Mouse (Mus musculus): ENCODE data around the gene Map4.
A peak's percentile ranks its signal among the peaks of the same experiment; 100 is the strongest.
"Not testable (repeated sequence)": the region's sequence is repeated elsewhere in the genome, so short reads cannot be mapped to it uniquely, and the experiment has no call there.

Map4 gene

DNA sequence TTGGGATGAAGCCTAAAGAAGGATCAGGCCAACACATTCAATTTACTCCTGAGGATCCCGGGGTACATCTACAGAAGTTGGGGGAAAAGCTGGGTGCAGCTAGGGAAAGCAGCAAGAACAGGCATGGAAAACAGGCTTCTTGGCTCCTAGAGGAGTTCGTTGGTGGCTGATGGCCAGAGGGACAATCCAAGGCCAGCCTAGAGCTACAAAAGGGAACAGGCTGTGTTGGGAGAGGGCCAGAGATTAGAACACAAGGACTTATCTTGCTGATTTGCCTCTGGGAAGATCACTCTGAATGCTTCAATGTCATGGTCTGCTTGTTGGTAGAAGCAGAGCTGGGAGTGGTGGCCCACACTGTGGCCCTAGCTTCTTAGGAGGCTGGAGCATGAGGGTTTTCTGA, 13.3 kb upstream of the Map4 start:
- no peak for DNase-seq (ENCODE audit: low read depth, low spot score)

DNA sequence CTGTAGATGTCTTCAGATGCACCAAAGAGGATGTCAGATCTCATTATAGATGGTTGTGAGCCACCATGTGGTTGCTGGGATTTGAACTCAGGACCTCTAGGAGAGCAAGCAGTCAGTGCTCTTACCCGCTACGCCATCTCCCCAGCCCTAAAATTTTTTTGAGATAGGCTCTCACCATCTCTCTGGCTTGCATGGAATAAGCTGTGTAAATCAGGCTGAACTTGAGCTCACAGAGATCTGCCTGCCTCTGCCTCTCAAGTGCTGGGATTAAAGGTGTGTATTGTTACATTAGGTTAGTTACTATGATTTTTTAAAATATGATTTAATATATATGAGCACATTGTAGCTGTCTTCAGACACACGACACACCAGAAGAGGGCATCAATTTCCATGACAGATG, 2.1 kb upstream of the Map4 start:
- DNase-seq (ENCODE audit: low read depth, low spot score) = no peak

DNA sequence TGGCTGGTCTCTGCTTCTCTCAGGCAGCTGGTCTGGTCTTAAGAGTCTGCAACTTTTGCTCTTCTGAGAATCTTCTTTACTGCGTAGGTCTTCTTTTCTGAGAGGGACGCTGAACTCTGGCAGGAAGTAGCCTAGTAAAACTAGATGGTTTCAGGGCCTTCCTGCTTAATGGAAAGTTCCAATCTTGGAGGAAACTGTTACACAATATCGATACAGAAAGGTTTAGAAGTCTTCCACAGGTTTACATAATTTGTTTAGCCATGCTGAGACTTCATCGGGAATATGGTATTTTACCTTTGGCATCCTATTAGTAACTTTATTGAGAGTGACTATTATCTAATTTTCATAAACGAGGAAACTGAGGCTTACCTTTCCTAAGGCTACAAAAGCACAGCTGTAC, 1.2 kb upstream of the Map4 start:
- no peak for DNase-seq (ENCODE audit: low read depth, low spot score)

DNA sequence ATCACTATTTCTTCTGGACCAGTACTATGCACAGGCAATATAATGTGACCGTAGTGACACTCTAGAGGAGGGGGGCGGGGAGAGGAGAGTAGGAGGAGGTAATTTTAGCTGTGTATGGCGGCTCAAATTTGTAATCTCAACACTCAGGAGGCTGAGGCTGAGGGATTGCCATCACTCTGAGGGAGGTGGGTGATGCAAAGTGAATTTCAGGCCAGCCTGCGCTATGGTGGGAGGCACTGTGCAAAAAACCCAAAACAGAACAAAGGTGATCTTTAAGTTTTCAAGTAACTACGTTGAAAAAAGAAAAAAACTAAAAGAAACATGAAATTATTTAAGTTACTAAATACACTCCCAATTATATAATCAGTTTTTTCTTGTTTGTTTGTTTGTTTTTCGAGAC, 508 bp upstream of the Map4 start:
- no peak for DNase-seq (ENCODE audit: low read depth, low spot score)

DNA sequence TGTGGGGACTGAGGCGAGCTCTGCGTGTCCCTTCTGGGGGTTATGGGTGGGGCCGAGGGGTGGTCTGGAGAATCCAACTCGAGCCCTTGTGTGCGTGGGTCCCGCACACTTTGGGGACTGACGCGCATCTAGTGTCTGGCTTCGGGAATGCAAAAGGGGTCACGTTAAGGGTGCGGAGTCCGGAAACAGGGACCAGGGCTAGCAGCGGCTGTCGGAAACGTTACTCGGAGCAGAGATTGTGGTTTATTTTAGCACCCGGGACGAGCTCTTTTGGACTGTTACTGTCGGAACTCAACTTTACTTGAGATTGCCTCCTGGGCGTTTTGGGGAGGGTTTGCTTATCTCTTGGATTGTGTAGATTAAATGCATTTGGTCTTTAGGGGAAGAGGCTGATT, 1.1 kb downstream of the Map4 start:
- DNase-seq (ENCODE audit: low read depth, low spot score) = no peak

DNA sequence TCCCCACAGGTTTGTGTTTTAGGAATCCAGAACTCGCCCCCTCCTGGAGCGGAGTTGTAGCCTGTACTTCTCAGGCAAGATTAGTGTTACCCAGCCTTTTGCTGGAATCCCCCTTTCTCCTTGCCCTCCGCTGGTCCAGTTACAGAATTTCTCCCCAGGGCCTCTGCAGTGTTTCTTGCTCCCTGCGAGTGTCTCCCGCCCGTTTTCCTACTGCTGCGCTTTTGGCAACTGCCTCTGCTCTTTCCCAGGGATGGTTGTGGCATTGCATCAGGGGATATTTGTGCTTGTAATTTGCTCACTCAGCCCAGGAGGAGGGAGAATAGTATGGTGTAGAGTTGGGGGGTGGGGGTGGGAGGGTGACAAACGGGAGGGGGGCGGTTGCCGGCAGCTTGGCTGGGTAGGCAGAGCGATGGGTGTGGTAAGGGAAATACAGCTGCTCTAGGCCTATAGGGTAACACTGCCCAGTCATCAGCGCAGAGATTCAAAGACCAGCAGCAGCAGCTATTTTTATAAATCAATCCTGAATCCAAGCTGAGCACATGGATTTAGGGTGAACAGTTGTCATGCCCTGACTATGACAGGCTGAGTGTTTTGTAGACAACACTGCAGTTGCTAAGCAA, 1.6 kb downstream of the Map4 start:
- DNase-seq (ENCODE audit: low read depth, low spot score) = no peak

DNA sequence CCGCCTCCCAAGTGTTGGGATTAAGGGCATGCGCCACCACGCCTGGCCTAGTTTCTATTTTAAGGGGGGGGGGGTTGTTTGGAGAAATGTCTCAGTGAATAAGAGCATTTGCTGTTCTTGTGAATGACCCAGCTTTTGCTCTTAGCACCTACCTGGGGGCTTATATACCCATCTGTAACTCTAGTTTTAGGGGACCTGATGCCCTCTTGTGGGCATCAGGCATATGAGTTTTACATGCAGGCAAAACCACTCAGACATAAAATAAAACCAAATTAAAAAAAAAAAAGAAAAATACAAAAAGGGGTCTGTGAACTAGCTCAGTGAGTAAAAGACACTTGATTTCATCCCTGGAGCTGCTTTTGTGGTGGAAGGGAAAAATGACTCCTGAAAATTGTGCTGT, 8.1 kb downstream of the Map4 start:
- no peak for DNase-seq (ENCODE audit: low read depth, low spot score)

DNA sequence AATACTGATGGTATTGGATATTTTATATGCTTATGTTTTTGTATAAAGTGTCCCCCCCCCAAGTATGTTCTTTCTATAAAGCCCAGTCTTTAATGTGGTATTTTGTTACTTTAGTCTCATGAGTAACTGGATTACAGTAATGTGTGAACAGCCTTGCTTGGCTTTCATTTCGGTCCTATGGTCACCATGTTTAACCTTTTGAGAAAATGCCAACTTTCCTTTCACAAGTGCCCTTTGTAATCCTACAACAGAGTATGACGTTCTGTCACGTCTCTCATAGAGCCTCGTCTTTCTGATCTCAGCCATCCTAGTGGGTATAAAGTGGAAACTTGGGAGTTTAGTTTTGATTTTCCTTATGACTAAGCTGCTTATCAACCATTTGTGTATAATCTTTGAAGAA, 11.5 kb downstream of the Map4 start:
- no peak for DNase-seq (ENCODE audit: low read depth, low spot score)

DNA sequence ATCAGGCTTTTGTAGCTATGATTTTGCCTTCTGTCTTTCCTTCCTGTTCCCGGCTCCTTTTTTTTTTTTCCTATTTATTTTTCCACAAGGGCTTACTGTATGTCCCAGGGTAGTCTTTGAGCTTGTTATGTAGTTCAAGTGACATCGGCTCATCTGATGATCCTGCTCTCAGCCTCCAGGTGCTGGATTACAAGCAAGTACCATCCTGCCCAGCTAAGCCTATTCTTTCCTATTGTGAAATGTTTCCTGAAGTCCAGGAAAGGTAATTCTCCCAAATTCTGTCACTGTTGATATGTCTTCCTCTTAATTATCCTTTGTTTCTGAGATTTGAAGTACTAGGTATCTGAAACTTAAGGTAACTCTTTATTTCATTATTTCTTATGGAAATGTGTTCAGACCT, 13.5 kb downstream of the Map4 start:
- no peak for DNase-seq (ENCODE audit: low read depth, low spot score)

DNA sequence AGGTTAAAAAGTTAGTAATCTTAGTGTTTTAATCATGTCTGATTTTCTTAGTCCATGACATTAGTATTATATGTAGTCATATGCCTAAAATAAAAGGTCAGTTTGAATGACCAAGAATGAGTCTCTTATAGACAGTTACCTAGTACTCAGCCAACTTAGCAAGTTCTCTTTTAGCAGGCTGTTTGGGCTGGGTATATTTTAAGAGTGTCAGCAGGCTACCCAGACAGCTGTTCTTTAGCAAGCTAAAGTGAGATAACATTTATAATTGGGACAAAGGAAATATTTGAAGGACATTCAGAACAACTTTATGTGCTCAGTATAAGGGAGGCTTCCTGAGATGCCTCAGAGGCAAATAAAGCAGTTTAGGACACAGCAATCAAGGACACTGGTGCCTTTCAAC, 17.3 kb downstream of the Map4 start:
- no peak for DNase-seq (ENCODE audit: low read depth, low spot score)

DNA sequence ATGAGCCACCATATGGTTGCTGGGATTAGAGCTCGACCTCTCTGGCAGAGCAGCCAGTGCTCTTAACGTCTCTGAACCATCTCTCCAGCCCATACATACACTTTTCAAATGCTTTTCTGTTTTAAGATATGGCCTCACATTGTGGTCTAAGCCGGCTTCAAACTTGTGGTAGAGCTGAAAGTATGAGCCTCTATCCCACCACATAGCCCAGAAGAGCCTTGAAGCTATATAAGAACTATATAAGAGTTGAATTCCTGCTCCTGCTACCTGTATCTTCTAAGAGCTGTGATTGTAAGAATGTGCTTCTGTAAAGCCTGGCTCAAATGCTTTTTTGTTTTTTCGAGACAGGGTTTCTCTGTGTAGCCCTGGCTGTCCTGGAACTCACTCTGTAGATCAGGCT, 18.5 kb downstream of the Map4 start:
- no peak for DNase-seq (ENCODE audit: low read depth, low spot score)

DNA sequence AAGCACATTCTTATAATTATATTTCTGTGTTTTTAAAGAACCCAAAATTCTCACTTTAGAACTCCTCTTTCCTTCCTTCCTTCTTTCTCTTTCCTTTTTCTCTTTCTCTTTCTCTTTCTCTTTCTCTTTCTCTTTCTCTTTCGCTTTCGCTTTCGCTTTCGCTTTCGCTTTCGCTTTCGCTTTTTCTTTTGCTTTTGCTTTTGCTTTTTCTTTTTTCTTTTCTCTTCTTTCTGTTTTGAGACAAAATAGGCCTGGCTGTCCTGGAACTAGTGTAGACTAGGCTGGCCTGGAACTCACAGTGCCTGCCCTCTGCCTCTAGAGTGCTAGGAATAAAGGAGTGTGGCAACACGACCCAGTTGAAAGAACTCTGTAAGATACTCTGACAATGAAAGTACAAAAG, 22.3 kb downstream of the Map4 start:
- no peak for DNase-seq (ENCODE audit: low read depth, low spot score)

DNA sequence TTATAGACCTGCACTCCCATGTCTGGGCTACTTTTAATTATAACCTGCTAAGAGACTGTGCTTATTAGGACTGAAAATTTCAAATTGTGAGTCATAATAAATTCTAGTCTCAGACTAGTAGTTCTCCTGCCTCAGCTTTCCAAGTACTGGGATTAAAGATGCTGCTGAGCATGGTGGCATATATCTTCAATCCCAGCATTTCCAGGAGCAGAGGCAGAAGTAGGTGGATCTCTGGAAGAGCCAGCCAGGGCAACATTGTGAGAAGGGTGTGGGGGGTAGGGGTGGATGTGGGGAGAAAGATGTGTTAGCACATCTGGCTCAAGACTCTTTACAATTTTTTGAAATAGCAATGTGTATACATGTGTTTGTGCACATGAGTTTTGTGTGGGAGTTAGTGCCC, 23.4 kb downstream of the Map4 start:
- DNase-seq (ENCODE audit: low read depth, low spot score) = no peak

DNA sequence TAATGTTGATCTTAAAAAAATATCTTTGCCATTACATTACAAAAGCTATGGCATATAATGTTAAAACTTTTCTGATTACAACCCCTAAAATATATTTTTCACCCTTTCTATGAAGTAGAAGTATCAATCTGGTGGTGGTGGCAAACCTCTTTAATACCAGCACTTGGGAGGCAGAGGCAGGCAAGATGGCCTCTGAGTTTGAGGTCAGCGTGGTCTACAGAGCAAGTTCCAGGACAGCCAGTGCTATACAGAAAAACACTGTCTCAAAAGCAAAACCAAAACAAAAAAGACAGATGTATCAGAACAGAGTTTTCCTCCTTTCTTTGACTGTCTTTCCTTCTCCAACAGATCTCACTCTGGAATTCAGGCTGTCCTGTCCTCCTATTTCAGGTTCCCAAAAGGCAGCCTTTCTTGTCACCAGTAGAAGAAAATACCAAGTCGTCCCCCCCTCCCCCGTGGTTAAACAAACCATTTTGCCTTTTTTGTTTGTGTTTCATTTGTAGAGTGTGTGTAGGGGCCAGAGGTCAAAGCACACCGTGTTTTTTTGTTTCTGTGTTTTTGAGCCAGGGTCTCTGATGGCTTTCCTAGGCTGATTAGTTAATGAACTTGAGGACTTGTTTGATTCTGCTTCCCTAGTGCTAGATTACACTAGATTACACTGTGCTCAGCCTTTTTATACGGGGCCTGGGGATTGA, 28.3 kb downstream of the Map4 start:
- DNase-seq (ENCODE audit: low read depth, low spot score) = no peak

DNA sequence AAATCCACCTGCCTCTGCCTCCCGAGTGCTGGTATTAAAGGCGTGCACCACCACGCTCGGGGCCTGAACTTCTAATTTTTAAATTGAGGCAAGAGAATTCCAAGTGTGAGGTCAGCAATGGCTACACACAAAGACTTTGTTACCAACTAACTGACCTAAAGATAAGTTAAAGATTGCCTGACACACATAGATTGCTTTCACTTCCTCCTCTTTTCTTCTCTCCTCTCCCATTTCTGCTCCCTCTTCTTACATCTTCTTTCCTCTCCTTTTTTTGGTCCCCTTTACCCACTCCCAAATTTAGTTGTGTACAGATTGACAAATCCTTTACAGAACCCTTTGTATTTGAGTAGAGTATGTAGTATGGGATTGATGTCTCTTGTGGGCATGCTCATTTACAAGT, 29.3 kb downstream of the Map4 start:
- DNase-seq (ENCODE audit: low read depth, low spot score) = no peak

DNA sequence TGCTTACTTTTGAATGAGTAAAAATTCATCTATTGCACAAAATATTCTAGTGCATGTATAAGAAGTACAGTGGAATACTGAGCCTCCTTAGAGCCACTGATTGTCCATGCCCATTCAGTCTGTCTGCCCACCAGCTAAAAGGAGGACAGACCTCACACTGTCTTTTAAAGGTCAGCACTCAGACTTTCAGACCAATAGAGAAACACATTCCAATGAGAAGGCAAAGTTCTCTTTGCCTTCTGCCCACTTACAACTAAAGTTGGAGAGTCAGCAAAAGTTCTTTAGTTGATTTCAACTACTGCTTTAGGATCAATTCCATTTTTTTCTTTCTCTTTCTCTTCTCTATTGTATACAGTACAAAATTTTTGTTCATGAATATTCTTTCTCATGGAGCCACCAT, 33.5 kb downstream of the Map4 start:
- DNase-seq (ENCODE audit: low read depth, low spot score) = no peak

DNA sequence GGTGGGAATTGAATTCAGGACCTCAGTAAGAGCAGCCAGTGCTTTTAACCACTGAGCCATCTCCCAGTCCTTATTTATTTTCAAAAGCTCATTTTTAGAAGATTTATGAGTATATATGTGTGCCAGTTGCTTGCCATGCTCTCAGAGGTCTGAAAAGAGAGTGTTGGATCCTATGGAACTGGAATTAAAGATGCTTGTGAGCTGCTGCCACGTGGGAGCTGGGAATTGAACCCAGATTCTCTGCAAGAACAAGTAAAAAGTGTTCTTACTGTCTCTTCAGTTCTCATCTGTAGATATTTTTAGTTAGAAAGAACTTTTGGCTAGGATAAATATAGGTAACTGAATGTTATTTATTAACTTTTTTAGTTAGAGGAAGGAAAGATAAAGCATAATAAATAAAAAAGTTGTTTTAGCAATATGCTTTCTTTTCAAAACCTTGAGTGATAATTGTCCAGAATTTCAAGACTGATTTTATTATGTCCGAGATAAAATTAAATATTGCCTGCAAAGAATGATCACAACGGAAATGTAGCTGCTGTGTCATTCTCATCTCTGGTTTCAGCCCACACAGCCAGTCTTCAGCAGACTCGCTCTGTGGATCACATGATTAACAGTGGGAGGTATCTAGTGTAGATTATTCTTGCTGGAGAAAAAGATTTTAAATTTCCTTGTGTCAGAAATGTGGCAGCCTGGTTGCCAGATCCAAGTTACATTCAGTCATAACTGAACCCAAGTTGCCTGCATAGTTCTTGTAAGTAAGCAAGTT, 37.3 kb downstream of the Map4 start:
- no peak for DNase-seq (ENCODE audit: low read depth, low spot score)

DNA sequence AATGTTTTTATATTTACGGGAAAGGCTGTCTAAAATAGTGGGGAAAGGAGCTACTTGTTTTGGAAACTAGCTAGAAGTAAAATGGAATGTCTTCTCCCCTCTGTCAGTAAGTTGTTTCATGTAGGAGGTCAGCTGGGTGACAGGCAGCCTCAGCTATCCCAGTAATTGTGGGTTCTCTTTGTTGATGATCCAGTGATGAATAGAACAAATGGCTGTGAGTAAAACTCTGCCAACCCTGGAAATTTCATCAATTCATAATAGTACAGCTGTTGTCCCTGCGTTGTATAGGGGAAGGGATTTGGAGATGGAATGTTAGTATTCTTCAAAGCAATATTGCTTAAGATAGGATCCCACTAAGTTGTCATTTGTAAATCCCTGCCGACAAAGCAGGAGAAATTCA, 37.9 kb downstream of the Map4 start:
- no peak for DNase-seq (ENCODE audit: low read depth, low spot score)

DNA sequence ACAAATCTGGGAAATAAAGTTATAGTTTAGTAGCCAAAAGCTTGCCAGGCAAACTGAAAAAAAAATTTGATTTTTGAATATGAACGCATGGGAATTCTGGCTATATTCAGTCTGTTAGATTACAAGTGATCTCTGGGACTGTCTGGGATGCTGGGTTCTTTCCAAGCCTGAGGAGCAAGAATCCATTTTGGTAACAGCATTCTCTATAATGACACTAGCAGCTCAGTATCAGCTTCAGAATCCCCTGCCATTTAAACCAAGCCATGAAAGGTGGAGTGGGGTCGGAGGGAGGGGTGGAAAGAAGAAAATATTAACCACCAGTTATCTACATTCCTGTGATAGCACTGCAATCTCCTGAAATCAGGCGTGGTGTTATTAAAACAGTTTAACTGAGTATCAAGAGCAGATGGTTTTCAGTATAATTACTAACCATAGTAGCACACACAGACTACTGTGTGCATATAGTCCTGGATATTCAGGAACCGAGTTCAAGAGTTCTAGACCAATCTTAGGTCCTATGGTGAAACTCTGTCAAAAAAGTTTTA, 38.6 kb downstream of the Map4 start:
- no peak for DNase-seq (ENCODE audit: low read depth, low spot score)

DNA sequence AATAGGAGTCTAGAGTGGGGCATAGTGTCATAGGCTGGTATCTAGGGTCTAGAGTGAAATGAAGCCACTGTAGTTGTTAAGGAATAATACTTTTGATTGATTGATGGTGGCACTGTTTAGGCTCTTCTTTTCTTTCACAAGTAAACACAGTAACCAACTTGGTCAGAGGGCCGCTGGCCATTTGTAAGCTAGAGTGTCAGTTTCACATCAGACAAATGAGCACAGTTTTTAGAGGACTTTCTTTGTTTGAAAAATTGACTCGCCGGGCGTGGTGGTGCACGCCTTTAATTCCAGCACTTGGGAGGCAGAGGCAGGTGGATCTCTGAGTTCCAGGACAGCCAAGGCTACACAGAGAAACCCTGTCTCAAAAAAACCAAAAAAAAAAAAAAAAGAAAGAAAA, 40.5 kb downstream of the Map4 start:
- not testable (repeated sequence) for DNase-seq (ENCODE audit: low read depth, low spot score)

DNA sequence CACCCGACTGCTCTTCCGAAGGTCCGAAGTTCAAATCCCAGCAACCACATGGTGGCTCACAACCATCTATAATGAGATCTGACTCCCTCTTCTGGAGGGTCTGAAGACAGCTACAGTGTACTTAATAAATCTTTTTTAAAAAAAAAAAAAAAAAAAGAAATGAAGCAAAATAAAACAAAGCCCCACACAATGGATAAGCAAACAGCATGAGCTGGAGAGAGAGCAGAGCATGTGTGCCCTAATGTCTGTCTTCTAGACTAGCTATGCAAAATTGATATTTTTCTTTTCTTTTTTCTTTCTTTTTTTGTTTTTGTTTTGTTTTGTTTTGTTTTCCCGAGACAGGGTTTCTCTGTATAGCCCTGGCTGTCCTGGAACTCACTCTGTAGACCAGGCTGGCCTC, 49.0 kb downstream of the Map4 start:
- DNase-seq (ENCODE audit: low read depth, low spot score) = not testable (repeated sequence)

DNA sequence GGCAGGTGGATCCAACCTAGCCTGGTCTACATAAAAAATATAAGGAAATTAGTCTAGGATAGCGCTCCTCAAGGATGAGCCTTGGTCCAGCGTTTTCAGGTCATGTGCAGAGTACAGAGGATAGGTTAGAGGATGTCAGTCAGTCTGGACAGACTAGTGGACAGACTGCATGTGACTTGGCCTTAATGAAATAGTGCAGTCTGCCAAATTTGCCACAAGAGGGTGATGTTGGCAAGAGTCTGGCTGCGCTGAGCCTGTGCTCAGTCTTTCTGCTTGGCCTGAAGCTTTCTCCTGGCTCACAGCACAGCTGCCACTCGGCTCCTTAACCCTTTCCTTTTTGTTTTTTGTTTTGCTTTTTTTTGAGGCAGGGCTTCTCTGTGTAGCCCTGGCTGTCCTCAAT, 54.2 kb downstream of the Map4 start:
- DNase-seq (ENCODE audit: low read depth, low spot score) = peak; percentile 67

DNA sequence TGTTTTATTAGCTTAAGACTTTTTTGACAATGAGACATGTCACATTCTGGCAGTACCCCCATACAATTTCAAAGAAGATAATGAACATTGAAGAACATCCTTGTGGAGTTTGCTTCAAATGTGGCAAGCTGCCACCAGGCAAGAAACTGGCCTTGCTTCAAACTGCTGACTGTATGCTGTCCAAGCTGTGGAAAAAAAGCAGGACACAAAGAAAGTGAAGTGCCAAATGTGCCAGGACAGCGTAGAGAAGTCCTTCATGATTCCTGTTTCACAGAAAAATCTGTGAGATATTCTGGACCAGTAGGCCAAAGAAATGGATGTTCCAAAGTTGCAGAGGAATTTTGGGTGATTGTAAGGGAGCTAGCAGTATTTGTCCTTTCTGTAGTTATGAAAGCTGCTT, 57.8 kb downstream of the Map4 start:
- DNase-seq (ENCODE audit: low read depth, low spot score) = no peak

All from retina, postnatal 7 days (tissue).